Mouse (Mus musculus) inflammation-experienced regulatory T-cells (primary cell): ENCODE measurements around the gene Nat8f2. TPM values are rescaled to one million over a fixed set of nuclear protein-coding genes. Genes with fewer than 3 reads are reported as not detected.

ENCODE experiments used
- polyA plus RNA-seq, 2 experiments: library from polyadenylated mRNA; unstranded; fragments of 100-300 nt; shearing (Covaris generic); gene quantifications; one replicate each; pipeline ENCODE4 v1.2.1; 2017

Nat8f2 gene
- polyA plus RNA-seq: 1 to 10 TPM in 1 of 2 experiments, under 1 TPM in 1; 0.29 to 2.9 TPM

DNA sequence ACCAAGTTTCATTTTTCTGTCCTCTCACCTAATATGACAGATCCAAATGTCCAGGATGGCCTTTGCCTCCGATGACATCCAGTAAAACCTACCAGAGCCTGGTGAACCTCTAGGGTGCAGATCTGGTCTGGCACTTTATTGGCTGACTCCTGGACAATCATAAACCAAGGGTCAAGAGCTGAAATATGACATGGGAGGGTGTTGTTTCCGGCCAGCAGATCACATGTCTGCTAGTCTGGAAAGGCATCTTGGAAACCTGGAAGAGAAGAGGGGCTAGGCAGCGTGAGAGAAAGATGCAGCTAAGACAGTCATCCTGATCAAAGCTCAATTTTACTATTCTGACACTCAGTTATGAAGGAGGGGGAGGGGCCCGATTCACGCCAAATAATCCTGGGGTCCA is at the start of gene Nat8f2:
Nat8f2 (minus strand) TSS at position 153 of the 400 bp plus-strand sequence.

DNA sequence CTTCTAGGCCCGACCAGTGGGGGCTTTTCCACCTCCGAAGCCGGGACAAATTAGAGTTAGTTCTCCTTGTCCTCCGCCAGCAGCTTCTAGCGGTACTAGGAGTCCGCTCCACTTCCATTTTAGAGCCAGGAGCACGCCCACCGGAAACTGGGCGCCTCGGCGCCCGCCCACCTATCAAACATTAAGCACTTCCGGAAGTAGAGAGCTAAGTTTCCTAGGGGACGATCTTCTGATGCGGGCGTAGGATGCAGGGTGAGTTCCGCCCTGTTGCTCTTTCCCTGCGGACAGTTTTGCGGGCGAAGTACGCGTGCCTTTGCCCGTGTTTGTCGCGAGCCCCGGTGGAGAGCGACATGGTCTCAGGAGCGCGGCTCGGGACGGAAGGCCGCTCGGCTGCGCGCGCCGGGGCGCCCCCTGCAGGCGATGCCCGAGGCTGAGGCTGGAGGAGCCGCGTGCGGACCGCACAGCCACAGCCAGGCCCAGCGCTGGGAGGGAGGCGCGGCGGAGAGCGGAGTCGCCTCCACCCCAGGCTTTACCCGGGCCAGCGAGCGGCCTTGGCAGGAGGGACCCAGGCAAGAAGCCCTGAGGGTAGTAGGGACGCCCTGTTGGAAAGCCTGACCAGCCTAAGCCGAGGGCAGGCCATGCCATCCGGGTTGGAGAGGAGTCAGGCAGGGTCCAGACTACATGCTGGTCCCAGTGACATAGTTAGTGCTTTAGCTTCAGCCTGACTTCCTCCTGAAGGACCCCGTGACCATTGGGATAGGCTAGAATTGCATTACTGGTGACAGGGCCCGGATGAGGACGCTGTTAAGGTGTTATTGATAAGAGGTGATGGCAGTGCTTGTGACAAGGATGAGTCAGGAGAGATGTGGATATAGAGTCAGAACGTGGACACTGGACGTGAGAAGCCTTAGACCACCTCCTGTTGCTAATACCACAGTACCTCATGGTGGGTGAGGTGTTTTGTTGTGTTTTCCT is 46.9 kb upstream of the Nat8f2 start, which contains the start of gene Nat8f1:
Nat8f1 (minus strand) TSS at position 149 of the 975 bp plus-strand sequence.

DNA sequence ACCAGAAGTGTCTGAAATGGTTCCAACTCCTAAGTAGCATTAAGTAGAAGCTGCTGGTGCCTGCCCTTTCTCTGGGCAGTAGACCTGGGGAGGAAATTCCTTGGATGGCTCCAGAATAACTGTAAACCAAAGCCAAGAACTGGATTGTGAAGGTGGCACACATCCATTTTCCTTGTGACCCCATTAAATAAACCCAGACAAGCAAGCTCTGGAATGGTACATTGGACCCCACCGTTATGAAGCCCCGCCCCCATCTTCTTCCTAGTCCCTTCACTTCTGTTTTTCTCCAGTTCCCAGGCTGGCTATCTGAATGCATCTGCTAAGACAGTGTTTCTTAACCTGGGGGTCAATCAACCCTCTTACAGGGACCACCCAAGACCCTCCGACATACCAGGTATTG is 42.6 kb upstream of the Nat8f2 start, which contains the start of gene Tprkb:
Tprkb (plus strand) TSS at position 279 of the 400 bp plus-strand sequence.

DNA sequence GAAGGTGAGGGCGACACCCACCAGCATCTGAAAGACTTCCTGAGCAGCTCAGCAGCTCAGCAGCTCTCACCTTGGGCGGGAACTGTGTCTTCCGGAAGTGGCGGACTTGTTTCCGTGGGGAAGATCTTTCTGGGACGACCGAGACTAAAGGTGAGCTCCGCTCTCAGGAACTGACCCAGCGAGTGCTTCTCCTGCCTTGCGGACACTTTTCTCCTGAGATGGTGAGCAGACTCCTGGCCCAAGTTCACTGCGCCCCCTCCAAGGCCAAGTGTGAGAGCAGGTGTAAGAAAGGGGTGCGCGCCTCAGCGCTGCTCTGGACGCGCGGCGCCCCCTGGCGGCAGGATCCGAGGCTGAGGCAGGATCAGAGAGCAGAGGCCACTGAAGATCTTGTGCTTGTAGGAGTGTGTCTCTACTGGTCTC is 35.7 kb upstream of the Nat8f2 start, which contains the start of gene Nat8f4:
Nat8f4 (minus strand) TSS at position 243 of the 420 bp plus-strand sequence.

DNA sequence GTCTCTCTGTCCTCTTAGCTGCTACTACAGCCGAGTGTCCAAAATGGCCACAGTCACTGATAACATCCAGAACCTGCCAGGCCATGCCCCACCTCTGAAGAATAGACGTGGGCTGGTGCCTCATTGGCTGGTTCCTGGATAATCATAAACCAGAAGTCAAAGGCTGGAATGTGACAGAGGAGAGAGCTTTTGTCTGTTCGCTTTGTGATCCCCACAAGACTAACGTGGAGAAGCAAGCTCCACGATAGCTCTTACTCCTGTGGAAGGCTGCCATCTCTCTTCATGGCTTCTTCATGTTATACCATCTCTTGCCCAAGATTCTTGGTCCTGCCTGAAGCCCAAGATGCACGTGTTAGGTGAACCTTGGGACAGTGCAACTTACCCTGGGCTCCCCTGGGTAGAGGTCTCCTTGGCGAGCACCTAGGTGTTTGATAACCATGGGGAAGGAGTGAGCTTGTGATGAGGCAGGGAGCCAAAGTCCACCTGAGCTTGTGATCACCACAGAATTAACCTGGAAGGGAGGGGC is 37.1 kb downstream of the Nat8f2 start, which contains the start of gene Nat8:
Nat8 (minus strand) TSS at position 287 of the 526 bp plus-strand sequence.

DNA sequence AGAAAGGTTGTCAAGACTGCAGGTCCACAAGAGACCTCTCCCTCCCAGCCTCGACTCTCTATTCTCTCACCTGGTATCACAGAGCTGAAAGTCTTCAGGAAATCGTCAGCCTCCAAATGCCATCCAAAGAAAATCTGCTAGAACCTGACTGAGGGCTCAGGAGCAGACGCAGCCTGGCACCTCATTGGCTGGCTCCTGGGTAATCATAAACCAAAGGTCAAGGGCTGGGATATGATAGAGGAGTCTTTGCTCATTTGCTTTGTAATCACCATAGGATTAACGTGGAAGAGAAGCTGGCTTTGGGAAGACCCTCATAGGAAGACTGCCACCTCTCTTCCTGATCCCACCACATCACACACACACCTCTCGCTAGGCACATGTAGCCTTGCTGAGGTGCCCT is 48.1 kb downstream of the Nat8f2 start, which contains the start of the genes Nat8f6 and Nat8f5:
Nat8f6 (minus strand) TSS at position 118 of the 400 bp plus-strand sequence.
Nat8f5 (minus strand) TSS at position 136 of the 400 bp plus-strand sequence.

Other genes starting within 250 kb of the Nat8f2 start
- under 1 TPM in 1 of 2 experiments, not detected in 1; 0.60 TPM for gene Nat8f7, start 156.0 kb downstream of the Nat8f2 start, polyA plus RNA-seq
- gene Nat8f3, start 103.4 kb downstream of the Nat8f2 start, polyA plus RNA-seq: under 1 TPM; 0.27 to 0.72 TPM
- gene Nat8f6, start 48.2 kb downstream of the Nat8f2 start, polyA plus RNA-seq: not detected
- gene Nat8f5, start 48.2 kb downstream of the Nat8f2 start, polyA plus RNA-seq: not detected
- not detected for gene Nat8, start 37.1 kb downstream of the Nat8f2 start, polyA plus RNA-seq
- 1 to 10 TPM; 6.2 to 8.6 TPM for gene Nat8f4, start 35.7 kb upstream of the Nat8f2 start, polyA plus RNA-seq
- 10 to 100 TPM; 39.1 to 43.7 TPM for gene Tprkb, start 42.7 kb upstream of the Nat8f2 start, polyA plus RNA-seq
- gene Nat8f1, start 46.5 kb upstream of the Nat8f2 start, polyA plus RNA-seq: 10 to 100 TPM in 1 of 2 experiments, 1 to 10 TPM in 1; 9.1 to 11.9 TPM
- 100 to 1,000 TPM; 164 to 231 TPM for gene Dusp11, start 92.5 kb upstream of the Nat8f2 start, polyA plus RNA-seq
- gene Figla, start 147.0 kb upstream of the Nat8f2 start, polyA plus RNA-seq: 1 to 10 TPM in 1 of 2 experiments, not detected in 1; 2.0 TPM
- under 1 TPM in 1 of 2 experiments, not detected in 1; 0.20 TPM for gene Add2, start 159.5 kb upstream of the Nat8f2 start, polyA plus RNA-seq